Mouse (Mus musculus): ENCODE results near the gene Carnmt1. TPM values are rescaled to one million over a fixed set of nuclear protein-coding genes. Genes with fewer than 3 reads are reported as not detected.
"Not testable (repeated sequence)": the region's sequence is repeated elsewhere in the genome, so short reads cannot be mapped to it uniquely, and the experiment has no call there.

Gene Carnmt1
- polyA plus RNA-seq, 1 experiment from 2014 or later: 30.9 TPM

DNA sequence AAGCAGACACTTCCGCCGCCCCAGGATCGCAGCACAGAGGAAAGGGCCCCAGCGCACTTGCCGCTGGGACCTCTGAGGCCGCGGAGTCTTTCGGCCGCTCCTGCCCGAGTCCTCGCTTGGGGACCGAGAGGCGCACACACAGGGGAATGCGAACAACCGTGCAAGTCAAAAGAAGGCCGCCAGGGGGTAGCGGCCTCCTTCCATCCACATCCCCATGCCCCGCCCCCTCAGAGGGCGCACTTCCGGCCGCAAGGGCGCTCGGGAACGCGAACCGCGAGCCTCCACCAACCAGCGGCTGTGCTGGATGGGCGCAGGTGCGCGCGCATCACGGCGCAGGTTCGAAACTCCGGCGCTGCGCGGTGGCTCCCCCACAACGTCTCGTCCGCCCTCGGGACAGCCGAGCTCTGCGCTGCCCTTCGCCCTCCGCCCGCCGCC, 42.3 kb downstream of the Carnmt1 start, which contains the start of gene D030056L22Rik:
Gene D030056L22Rik (plus strand): TSS at position 328 of the 435 bp plus-strand sequence.
- Histone ChIP-seq H3K27me3 (ENCODE audit: control insufficient read depth, insufficient read depth, low read length) (no peaks in the 10 kb centered on the region), H3K9ac (ENCODE audit: low read length) (peak within 1 kb of the TSS; percentile 82), H3K4me3 (ENCODE audit: control insufficient read depth in 1 of 2, insufficient read depth in 1 of 2, low read depth in 1 of 2, low read length in 2 of 2) (peak within 1 kb of the TSS; percentile 68 to 98), H3K27ac (replicated peaks in 1 of 2; ENCODE audit: control insufficient read depth in 1 of 2, insufficient read depth in 1 of 2, low read depth in 2 of 2, low read length in 2 of 2) (peak within 1 kb of the TSS; percentile 97 to 99), H3K4me2 (ENCODE audit: low read length) (peak within 1 kb of the TSS; percentile 85), H3K4me1 (ENCODE audit: control insufficient read depth in 2 of 2, insufficient read depth in 2 of 2, low read length in 2 of 2) (peaks cover 11 to 21% of the 10 kb centered on the region in 2 experiments), H3K9me3 (ENCODE audit: control insufficient read depth, low read length) (no peaks in the 10 kb centered on the region), H3K36me3 (ENCODE audit: control insufficient read depth, insufficient read depth, low read length) (peaks cover 7% of the 10 kb centered on the region; the same call in 1 of the 2 replicates)
- under 1% methylated on average over 49 of the region's 49 CpGs for WGBS
- ATAC-seq (ENCODE audit: insufficient number of reproducible peaks, insufficient read depth, low FRiP score, low read depth): peak; percentile 99

GRCm38 (mm10) chr19:18713357-18713756, 42.8 kb downstream of the Carnmt1 start:
- Histone ChIP-seq H3K4me1 (ENCODE audit: control insufficient read depth in 2 of 2, insufficient read depth in 2 of 2, low read length in 2 of 2) (peaks cover 11 to 21% of the 10 kb centered on the region in 2 experiments), H3K4me2 (ENCODE audit: low read length) (peak overlapping the region; percentile 85), H3K9ac (ENCODE audit: low read length) (peak overlapping the region; percentile 82), H3K4me3 (ENCODE audit: control insufficient read depth in 1 of 2, insufficient read depth in 1 of 2, low read depth in 1 of 2, low read length in 2 of 2) (peak overlapping the region; percentile 68 to 98), H3K27ac (replicated peaks in 1 of 2; ENCODE audit: control insufficient read depth in 1 of 2, insufficient read depth in 1 of 2, low read depth in 2 of 2, low read length in 2 of 2) (peak overlapping the region; percentile 85 to 97)
- ATAC-seq (ENCODE audit: insufficient number of reproducible peaks, insufficient read depth, low FRiP score, low read depth): peak; percentile 40
- H3K9me3 ChIP-seq (ENCODE audit: control insufficient read depth, low read length); H3K36me3 ChIP-seq (ENCODE audit: control insufficient read depth, insufficient read depth, low read length); H3K27me3 ChIP-seq (ENCODE audit: control insufficient read depth, insufficient read depth, low read length): not testable (repeated sequence)
- WGBS: under 1% methylated on average over 36 of the region's 46 CpGs

DNA sequence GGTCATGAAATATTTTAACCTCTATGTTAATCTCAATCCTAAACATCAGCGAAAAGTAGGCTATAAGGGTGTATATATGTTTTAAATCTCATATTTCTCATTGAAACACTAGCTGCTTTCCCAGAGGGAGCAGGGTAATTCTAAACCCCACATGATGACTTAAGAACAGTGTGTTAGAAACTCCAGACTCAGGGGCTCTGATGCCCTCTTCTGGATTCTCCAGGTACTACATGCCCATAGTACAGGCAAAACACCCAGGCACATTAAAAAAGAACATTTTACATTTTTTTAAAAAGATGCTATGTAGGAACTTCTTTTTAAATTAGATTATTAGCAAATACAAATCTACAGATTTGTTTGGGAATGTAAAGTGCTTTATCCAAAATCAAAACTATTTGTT, 45.8 kb downstream of the Carnmt1 start:
- peaks cover 13% of the 10 kb centered on the region; the same call in 1 of the 2 replicates for H3K36me3 ChIP-seq (ENCODE audit: control insufficient read depth, insufficient read depth, low read length)
- 26% methylated on average over 1 of the region's 1 CpGs for WGBS
- ATAC-seq (ENCODE audit: insufficient number of reproducible peaks, insufficient read depth, low FRiP score, low read depth): no peak
- H3K4me1 ChIP-seq (ENCODE audit: control insufficient read depth in 2 of 2, insufficient read depth in 2 of 2, low read length in 2 of 2): peaks cover 11 to 25% of the 10 kb centered on the region in 2 experiments
- peak overlapping the region in 1 of 2 experiments; percentile 53; a peak in 1 of 4 replicates for H3K27ac ChIP-seq (replicated peaks in 1 of 2; ENCODE audit: control insufficient read depth in 1 of 2, insufficient read depth in 1 of 2, low read depth in 2 of 2, low read length in 2 of 2)
- H3K4me2 ChIP-seq (ENCODE audit: low read length): no peak overlapping the region
- H3K27me3 ChIP-seq (ENCODE audit: control insufficient read depth, insufficient read depth, low read length): no peaks in the 10 kb centered on the region
- no peaks in the 10 kb centered on the region for H3K9me3 ChIP-seq (ENCODE audit: control insufficient read depth, low read length)
- no peak overlapping the region for H3K9ac ChIP-seq (ENCODE audit: low read length)
- no peak overlapping the region for H3K4me3 ChIP-seq (ENCODE audit: control insufficient read depth in 1 of 2, insufficient read depth in 1 of 2, low read depth in 1 of 2, low read length in 2 of 2)

GRCm38 (mm10) chr19:18720337-18720736, 49.8 kb downstream of the Carnmt1 start:
- H3K27ac ChIP-seq (replicated peaks in 1 of 2; ENCODE audit: control insufficient read depth in 1 of 2, insufficient read depth in 1 of 2, low read depth in 2 of 2, low read length in 2 of 2): no peak overlapping the region
- 84% methylated on average over 3 of the region's 3 CpGs for WGBS
- peaks cover 3 to 12% of the 10 kb centered on the region in 2 experiments; a peak in 2 of 4 replicates for H3K4me1 ChIP-seq (ENCODE audit: control insufficient read depth in 2 of 2, insufficient read depth in 2 of 2, low read length in 2 of 2)

DNA sequence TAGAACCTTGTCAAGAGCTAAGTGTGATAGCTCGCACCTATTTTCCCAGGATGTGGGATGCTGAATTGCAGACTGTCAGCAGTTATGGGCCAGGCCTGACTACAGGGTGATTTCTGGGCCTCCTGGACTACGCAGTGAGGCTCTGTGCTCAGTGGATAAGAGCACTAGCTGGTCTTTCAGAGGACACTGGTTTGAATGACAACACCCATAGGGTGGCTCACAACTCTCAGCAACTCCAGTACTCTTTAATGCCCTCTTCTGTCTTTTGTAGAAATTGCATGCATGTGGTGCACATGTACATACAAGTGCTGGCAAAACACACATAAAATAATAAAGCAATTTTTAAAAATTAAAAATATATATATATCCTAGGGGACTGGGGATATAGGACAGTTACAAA, 54.6 kb downstream of the Carnmt1 start:
- no peaks in the 10 kb centered on the region for H3K36me3 ChIP-seq (ENCODE audit: control insufficient read depth, insufficient read depth, low read length)
- no peak for ATAC-seq (ENCODE audit: insufficient number of reproducible peaks, insufficient read depth, low FRiP score, low read depth)
- no peak overlapping the region for H3K9ac ChIP-seq (ENCODE audit: low read length)
- no peak overlapping the region for H3K4me2 ChIP-seq (ENCODE audit: low read length)
- 71% methylated on average over 2 of the region's 2 CpGs for WGBS
- no peak overlapping the region for H3K27ac ChIP-seq (replicated peaks in 1 of 2; ENCODE audit: control insufficient read depth in 1 of 2, insufficient read depth in 1 of 2, low read depth in 2 of 2, low read length in 2 of 2)
- no peaks in the 10 kb centered on the region for H3K9me3 ChIP-seq (ENCODE audit: control insufficient read depth, low read length)
- peaks cover 1 to 3% of the 10 kb centered on the region in 2 experiments for H3K4me1 ChIP-seq (ENCODE audit: control insufficient read depth in 2 of 2, insufficient read depth in 2 of 2, low read length in 2 of 2)
- H3K27me3 ChIP-seq (ENCODE audit: control insufficient read depth, insufficient read depth, low read length): no peaks in the 10 kb centered on the region
- no peak overlapping the region for H3K4me3 ChIP-seq (ENCODE audit: control insufficient read depth in 1 of 2, insufficient read depth in 1 of 2, low read depth in 1 of 2, low read length in 2 of 2)

More at GRCm38 (mm10) chr19:18720337-18720736, 49.8 kb downstream of the Carnmt1 start:
- no peak for ATAC-seq (ENCODE audit: insufficient number of reproducible peaks, insufficient read depth, low FRiP score, low read depth)
- Histone ChIP-seq H3K9me3 (ENCODE audit: control insufficient read depth, low read length) (no peaks in the 10 kb centered on the region), H3K9ac (ENCODE audit: low read length) (no peak overlapping the region), H3K4me2 (ENCODE audit: low read length) (no peak overlapping the region), H3K36me3 (ENCODE audit: control insufficient read depth, insufficient read depth, low read length) (peaks cover 13% of the 10 kb centered on the region; the same call in 1 of the 2 replicates), H3K4me3 (ENCODE audit: control insufficient read depth in 1 of 2, insufficient read depth in 1 of 2, low read depth in 1 of 2, low read length in 2 of 2) (no peak overlapping the region), H3K27me3 (ENCODE audit: control insufficient read depth, insufficient read depth, low read length) (no peaks in the 10 kb centered on the region)

DNA sequence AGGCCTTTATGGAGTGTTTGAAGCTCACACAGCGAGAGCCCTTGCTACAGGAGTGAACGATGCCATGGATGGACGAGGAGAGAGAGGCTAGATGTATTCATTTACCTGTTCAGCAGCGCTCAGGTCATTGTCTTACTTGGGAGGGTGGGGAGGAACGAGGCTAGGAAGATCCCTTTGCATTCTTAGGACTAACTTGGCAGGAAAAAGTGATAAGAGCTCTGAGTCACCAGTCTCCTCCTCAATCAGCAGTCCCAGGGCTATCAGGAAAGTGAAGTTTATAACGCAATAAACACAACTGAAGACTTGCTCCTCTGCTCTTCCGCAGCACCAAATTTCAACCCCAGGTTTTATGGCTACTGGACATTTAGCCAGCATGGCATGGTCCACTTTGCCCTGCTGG, 59.7 kb downstream of the Carnmt1 start:
- Histone ChIP-seq H3K4me2 (ENCODE audit: low read length) (no peak overlapping the region), H3K4me1 (ENCODE audit: control insufficient read depth in 2 of 2, insufficient read depth in 2 of 2, low read length in 2 of 2) (peaks cover 6 to 18% of the 10 kb centered on the region in 2 experiments), H3K27ac (replicated peaks in 1 of 2; ENCODE audit: control insufficient read depth in 1 of 2, insufficient read depth in 1 of 2, low read depth in 2 of 2, low read length in 2 of 2) (no peak overlapping the region), H3K27me3 (ENCODE audit: control insufficient read depth, insufficient read depth, low read length) (no peaks in the 10 kb centered on the region; the same call in 1 of the 2 replicates), H3K36me3 (ENCODE audit: control insufficient read depth, insufficient read depth, low read length) (no peaks in the 10 kb centered on the region), H3K9ac (ENCODE audit: low read length) (no peak overlapping the region), H3K9me3 (ENCODE audit: control insufficient read depth, low read length) (no peaks in the 10 kb centered on the region), H3K4me3 (ENCODE audit: control insufficient read depth in 1 of 2, insufficient read depth in 1 of 2, low read depth in 1 of 2, low read length in 2 of 2) (no peak overlapping the region)
- ATAC-seq (ENCODE audit: insufficient number of reproducible peaks, insufficient read depth, low FRiP score, low read depth): no peak
- 43% methylated on average over 7 of the region's 7 CpGs for WGBS

- H3K36me3 ChIP-seq (ENCODE audit: control insufficient read depth, insufficient read depth, low read length): no peaks in the 10 kb centered on the region
- H3K4me3 ChIP-seq (ENCODE audit: control insufficient read depth in 1 of 2, insufficient read depth in 1 of 2, low read depth in 1 of 2, low read length in 2 of 2): 0 out of 4 replicates have a peak overlapping the region, but pooled peaks of 1 of the 2 experiments have one; percentile 1
- peak overlapping the region; percentile 53 for H3K4me2 ChIP-seq (ENCODE audit: low read length)
- WGBS: 17% methylated on average over 7 of the region's 7 CpGs
- peaks cover 4% of the 10 kb centered on the region; the same call in 1 of the 2 replicates for H3K27me3 ChIP-seq (ENCODE audit: control insufficient read depth, insufficient read depth, low read length)
- H3K9ac ChIP-seq (ENCODE audit: low read length): no peak overlapping the region
- no peak for ATAC-seq (ENCODE audit: insufficient number of reproducible peaks, insufficient read depth, low FRiP score, low read depth)
- no peaks in the 10 kb centered on the region for H3K9me3 ChIP-seq (ENCODE audit: control insufficient read depth, low read length)
- peaks cover 6 to 18% of the 10 kb centered on the region in 2 experiments for H3K4me1 ChIP-seq (ENCODE audit: control insufficient read depth in 2 of 2, insufficient read depth in 2 of 2, low read length in 2 of 2)
- no peak overlapping the region for H3K27ac ChIP-seq (replicated peaks in 1 of 2; ENCODE audit: control insufficient read depth in 1 of 2, insufficient read depth in 1 of 2, low read depth in 2 of 2, low read length in 2 of 2)
Observed at GRCm38 (mm10) chr19:18731077-18731476, 60.5 kb downstream of the Carnmt1 start.

DNA sequence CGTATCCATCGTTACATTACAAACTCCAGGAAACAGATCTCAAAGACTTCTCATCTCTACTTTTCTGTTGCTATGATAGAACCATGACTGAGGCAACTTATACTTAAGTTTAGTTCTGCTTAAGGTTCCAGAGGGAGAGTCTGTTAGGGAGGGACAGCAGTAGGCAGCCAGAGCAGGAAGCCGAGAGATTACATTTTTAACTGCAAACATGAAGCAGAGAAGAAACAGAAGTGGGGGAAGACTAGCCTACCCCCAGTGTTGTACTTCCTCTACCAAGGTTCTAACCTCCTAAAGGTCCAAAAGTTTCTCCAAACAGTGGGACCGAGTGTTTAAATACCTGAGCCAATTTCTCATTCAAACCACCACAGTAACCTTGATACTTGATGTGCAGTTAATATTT, 65.3 kb downstream of the Carnmt1 start:
- no peak overlapping the region for H3K9ac ChIP-seq (ENCODE audit: low read length)
- no peaks in the 10 kb centered on the region for H3K9me3 ChIP-seq (ENCODE audit: control insufficient read depth, low read length)
- H3K36me3 ChIP-seq (ENCODE audit: control insufficient read depth, insufficient read depth, low read length): no peaks in the 10 kb centered on the region
- peaks cover 4% of the 10 kb centered on the region; the same call in 1 of the 2 replicates for H3K27me3 ChIP-seq (ENCODE audit: control insufficient read depth, insufficient read depth, low read length)
- peaks cover 2 to 8% of the 10 kb centered on the region in 2 experiments for H3K4me1 ChIP-seq (ENCODE audit: control insufficient read depth in 2 of 2, insufficient read depth in 2 of 2, low read length in 2 of 2)
- no peak overlapping the region for H3K4me2 ChIP-seq (ENCODE audit: low read length)
- no peak overlapping the region for H3K27ac ChIP-seq (replicated peaks in 1 of 2; ENCODE audit: control insufficient read depth in 1 of 2, insufficient read depth in 1 of 2, low read depth in 2 of 2, low read length in 2 of 2)
- no peak for ATAC-seq (ENCODE audit: insufficient number of reproducible peaks, insufficient read depth, low FRiP score, low read depth)
- H3K4me3 ChIP-seq (ENCODE audit: control insufficient read depth in 1 of 2, insufficient read depth in 1 of 2, low read depth in 1 of 2, low read length in 2 of 2): no peak overlapping the region
- 90% methylated on average over 4 of the region's 4 CpGs for WGBS
